Mouse (Mus musculus): ENCODE measurements around the gene Foxp1.
A peak's percentile ranks its signal among the peaks of the same experiment; 100 is the strongest.

The Foxp1 gene

DNA sequence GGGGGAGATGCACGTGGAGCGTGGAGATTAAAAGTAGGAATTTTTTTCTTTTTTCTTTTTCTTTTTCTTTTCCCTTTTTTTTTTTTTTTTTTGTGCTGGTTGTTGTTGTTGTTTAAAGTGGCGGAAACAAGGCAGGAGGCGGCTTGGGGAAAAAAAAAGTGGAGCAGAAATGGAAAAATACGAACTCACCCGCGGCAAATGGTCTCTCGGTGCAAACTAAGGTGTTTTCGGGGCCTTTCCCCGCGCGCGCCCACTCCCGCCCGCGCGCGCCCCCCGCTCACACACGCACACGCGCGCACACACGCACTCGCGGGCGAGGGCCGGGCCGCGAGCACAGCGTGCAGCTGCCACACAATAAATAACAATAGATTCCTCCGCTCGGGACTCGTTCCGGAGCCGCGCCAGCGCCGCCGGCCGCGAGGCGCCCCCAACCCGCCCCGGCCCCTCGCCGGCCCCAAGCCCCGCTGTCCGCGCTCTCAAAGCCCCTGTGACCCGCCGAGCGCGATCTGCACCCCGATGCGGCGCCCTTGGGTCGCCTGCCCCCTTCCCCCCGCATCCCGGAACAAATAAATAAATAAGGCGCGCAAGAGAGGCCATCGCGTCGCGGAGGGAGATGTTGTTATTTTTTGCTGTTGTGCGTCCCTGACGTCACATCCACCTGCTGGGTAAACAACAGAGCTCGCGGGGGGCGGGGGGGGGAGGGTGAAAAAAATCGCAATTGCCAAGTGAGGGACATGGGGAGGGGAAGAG, at the start of gene Foxp1:
Gene Foxp1 (minus strand): TSS at position 363 of the 750 bp plus-strand sequence.
- peak; percentile 58 for DNase-seq

GRCm38 (mm10) chr6:99572071-99572470, 49.5 kb upstream of the Foxp1 start:
- no peak for DNase-seq

GRCm38 (mm10) chr6:99566921-99567320, 44.4 kb upstream of the Foxp1 start:
- DNase-seq, result peak; percentile 24

- DNase-seq, result no peak
These were observed 42.2 kb upstream of the Foxp1 start for GRCm38 (mm10) chr6:99564766-99565165.

- DNase-seq, result no peak
These were observed 34.4 kb upstream of the Foxp1 start for GRCm38 (mm10) chr6:99556950-99557349.

DNA sequence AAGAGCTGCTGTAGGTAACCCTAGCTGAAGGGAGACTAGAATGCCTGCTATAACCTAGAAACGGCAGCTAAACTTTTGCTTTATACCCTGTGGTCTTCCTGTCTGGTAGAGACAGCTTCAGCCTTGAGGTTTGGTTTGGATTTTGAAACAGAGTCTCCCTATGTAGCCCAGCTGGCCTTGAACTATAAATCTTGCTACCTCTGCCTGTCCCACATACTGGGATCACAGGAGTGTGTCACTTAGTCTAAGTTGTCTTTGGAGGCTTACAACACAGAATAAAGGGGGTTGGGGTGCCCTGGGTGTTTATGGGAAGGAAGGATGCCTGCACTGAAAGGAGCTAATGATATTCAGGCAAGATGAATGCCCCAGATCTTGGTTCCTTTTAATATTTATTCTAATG, 30.3 kb upstream of the Foxp1 start:
- no peak for DNase-seq

GRCm38 (mm10) chr6:99546416-99546815, 23.9 kb upstream of the Foxp1 start:
- no peak for DNase-seq

DNA sequence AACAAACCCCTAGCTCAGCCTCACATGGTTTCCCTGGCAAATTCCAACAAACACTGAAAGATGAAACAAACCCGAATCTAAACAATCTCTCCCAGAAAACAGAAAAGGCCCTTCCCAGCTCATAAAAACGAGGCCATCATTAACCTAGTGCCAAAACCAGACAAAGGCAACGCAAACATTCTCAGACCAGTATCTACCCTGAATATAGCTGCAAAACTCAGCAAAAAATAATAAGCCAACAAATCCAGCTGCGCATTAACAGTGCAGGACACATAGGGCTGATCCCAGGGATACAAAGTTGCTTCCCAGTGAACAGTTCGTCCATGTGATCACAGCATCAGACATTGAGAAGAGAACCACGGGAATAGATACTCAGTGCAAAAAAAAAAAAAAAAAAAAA, 22.9 kb upstream of the Foxp1 start:
- DNase-seq, result no peak

DNA sequence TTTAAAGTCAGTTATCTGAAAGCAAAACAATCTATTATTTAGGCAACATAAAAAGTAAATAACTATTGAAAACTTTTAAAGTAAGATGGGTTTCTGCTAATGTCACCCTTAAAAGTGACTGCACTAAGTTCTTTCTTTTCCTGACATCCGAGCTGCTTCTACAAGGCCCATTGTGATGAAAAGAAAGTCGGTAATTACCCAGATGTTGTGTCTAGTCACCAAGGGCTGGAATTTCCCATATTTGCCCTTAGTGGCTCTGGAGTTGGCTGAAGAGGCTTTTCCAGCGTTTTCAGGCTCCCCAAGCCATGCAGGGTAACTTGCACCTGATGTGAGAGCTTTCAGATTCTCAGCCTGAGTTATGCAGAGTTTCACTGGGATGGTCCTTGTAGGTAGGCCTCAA, 18.6 kb upstream of the Foxp1 start:
- no peak for DNase-seq

GRCm38 (mm10) chr6:99540653-99541052, 18.1 kb upstream of the Foxp1 start:
- DNase-seq, result no peak

GRCm38 (mm10) chr6:99540146-99540545, 17.6 kb upstream of the Foxp1 start:
- DNase-seq, result no peak

GRCm38 (mm10) chr6:99538194-99538941, 15.8 kb upstream of the Foxp1 start:
- no peak for DNase-seq

DNA sequence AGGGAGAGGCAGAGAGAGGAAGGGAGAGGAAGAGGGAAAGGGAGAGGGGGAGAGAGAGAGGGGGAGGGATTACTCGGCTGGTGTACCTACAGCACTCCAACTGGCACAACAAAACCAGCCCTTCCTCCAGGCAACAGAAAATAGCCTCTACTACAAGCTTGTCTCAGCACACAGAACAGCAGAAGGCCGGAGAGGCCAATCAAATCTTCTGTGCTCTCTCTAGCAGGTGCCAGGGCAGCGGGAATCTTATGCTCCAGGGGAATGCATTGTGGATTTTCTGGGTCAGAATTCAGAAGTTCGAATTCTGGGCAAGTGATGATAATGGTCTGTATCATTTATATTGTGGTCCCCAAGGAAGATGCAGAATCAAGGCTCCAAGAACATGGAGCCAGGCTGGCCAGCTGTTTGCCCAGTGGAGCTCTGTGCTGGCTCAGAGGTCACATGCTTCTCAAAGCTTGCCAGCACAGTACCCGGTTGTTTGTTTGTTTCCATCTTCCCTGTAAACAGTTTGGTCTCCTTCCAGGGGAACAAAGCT, 11.8 kb upstream of the Foxp1 start:
- DNase-seq, result no peak

DNA sequence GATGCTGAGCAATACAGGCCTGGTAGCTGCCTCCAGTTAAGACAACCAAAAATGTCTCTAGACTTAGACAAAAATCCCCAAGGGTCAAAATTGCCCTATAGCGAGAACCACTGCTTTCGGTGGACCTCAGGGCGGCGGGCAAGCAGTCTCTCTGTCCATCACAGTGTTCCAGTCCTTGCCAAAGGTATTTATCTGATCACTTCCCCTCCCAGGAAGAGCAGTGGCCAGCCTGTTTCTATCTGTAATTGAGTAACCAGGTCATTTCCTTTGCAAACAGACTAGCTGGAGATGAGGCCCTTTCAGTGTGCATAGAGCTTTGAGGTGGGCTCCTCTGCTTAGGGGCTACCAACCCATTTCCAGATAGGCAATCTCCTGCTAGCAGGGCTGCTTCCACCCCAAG, 9.9 kb upstream of the Foxp1 start:
- DNase-seq, result no peak

- no peak for DNase-seq
These were observed 6.5 kb upstream of the Foxp1 start for GRCm38 (mm10) chr6:99528972-99529371.

GRCm38 (mm10) chr6:99527457-99528105, 5.1 kb upstream of the Foxp1 start:
- DNase-seq, result no peak

DNA sequence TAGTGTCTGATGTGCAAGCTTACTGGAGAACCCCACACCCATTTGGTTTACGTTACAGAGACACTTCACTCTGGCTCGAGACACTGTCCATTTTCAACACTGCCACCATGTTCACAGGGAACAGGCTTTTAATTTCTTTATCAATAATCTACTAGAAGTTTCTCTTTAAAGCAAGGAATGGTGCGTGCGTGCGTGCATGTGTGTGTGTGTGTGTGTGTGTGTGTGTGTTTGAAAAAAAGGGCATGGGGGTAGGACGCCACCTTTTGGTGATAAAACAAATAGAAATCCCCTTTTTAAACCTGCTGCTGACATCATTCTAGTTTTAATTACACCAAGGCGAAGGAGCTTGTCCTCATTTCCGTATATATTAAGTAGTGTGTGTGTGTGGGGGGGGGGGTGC, 2.8 kb upstream of the Foxp1 start:
- DNase-seq, result peak; percentile 44

GRCm38 (mm10) chr6:99523679-99524370, 1.3 kb upstream of the Foxp1 start:
- no peak for DNase-seq

GRCm38 (mm10) chr6:99523109-99523632, 650 bp upstream of the Foxp1 start:
- DNase-seq, result peak; percentile 58

- peak; percentile 44 for DNase-seq
These were observed 721 bp downstream of the Foxp1 start for GRCm38 (mm10) chr6:99521641-99522358.

- peak; percentile 57 for DNase-seq
These were observed 1.4 kb downstream of the Foxp1 start for GRCm38 (mm10) chr6:99521038-99521640.

GRCm38 (mm10) chr6:99520676-99521037, 1.9 kb downstream of the Foxp1 start:
- DNase-seq, result no peak

Data from right cerebral cortex, postnatal 14 days (tissue).